Mouse (Mus musculus) A20 (cell line): Measurements from ENCODE around the gene Nmt2.
A peak's percentile ranks its signal among the peaks of the same experiment; 100 is the strongest.

Source experiments
- DNase-seq: peaks from one replicate; pipeline ENCODE4 v3.0.0-alpha.2; 2011; ENCODE audit warnings: low read depth, low spot score

The Nmt2 gene

DNA sequence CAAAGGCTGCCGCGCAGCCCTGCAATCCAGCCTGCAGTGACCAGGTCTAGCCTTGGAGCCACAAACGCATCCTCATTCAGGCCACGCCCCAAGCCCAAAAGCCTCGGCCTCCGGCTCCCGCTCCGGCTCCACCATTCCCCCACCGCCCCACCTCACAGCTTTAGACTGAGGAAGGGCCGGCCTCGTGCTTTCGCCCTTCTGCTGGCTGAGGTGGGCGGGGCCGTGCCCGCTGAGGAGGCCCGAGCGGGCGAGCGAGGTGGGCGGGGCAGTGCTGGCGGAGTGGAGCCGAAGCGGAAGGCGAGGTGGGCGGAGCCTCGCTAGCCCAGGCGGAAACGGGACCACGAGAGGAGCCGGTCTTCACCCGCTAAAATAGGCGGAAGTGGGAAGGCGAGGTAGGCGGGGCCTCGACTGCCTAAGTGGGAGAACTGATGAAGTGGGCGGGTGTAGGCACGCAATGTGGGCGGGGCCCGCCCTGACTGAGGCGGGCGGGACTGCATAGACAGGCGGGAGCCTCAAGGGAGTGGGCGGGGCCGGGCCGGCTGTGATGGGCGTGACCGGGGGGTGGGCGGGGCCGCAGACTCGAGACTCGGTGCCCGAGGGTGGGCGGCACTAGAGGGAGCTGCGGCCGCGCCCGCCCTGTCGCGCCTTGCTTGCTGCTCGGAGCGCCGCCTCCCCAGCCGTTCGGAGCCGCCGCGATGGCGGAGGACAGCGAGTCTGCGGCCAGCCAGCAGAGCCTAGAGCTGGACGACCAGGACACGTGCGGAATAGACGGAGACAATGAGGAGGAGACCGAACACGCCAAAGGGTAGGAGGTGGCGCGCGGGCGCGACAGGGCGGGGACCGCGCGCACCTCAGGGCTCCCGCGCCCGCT lies at the start of gene Nmt2:
TSS of gene Nmt2 (plus strand) at position 611 of the 871 bp plus-strand sequence.
- peak; percentile 100 for DNase-seq

- DNase-seq = no peak
Measured at GRCm38 (mm10) chr2:3239255-3239654, 44.8 kb upstream of the Nmt2 start.

DNA sequence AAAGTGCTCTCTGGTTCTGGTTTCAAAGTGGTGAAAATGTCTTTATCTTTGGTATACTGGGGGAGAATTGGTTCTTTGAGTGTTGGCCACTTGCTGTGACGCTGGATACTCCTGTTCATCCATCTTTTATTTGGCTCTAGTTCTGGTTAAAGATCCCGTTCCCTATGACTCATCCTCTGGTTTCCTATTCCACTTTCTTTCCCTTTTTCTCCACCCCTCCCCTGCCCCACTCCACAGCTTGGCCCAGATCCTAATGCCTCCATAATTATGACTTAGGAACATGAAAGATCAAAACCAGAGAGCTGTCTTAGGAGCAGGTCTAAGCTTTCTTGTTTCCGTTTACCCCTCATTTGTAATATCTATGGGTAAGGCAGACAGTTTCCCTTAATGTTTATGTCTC lies 39.8 kb upstream of the Nmt2 start:
- DNase-seq = no peak

- no peak for DNase-seq
Measured at GRCm38 (mm10) chr2:3251309-3251708, 32.7 kb upstream of the Nmt2 start.

- DNase-seq = no peak
Measured at GRCm38 (mm10) chr2:3266466-3266865, 17.5 kb upstream of the Nmt2 start.

DNA sequence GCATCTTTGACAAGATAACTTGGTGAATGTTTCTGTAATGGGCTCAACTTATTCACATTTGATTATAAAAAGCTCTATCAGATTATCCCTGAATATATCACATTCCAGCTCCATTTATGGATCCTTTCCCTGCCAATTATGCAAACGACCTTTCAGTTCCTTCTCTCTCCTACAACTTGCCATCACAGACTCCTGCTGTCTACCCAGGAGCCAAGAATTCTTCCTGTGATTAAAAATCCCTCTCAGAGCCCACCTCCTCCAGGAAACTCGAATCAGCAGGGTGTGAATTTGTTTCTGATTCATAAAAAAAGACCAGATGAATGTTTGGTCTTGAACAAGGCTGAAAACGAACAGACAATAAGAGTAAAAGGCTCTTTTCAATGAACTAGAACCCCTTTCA lies 16.1 kb upstream of the Nmt2 start:
- no peak for DNase-seq

DNA sequence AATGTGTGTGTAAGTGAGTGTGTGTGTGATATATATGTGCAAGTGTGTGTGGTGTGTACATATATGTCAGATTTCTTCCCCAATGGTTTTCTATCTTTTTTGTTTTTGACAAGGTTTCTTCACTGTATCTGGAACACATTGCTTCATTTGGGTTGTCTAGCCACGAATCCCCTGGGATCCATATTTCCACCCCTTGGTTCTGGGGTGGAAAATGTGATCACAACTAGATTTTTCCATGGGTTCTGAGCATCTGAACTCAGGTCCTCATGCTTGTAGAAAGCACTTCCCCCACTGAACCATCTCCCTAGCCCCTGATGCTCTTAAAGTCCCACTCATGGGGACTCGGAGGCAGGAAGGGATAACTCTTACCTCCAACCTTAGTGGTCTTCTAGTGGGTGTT lies 10.7 kb upstream of the Nmt2 start:
- DNase-seq = no peak

DNA sequence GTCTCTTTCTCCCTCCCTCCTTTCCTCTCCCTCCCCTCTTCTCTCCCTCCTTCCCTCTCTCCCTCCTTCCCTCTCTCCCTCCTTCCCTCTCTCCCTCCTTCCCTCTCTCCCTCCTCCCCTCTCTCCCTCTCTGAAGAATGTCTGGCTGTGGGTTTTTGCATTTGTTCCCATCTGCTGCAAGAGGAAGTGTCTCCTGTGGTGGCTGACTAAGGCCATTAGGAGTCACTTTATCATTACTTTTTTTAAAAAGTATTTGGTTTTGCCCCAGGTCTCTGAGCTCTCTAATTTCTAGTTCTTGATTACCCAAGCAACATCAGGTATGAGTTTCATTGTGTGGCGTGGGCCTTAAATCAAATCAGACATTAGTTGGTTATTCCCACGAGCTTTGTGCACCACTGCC lies 7.9 kb upstream of the Nmt2 start:
- no peak for DNase-seq

DNA sequence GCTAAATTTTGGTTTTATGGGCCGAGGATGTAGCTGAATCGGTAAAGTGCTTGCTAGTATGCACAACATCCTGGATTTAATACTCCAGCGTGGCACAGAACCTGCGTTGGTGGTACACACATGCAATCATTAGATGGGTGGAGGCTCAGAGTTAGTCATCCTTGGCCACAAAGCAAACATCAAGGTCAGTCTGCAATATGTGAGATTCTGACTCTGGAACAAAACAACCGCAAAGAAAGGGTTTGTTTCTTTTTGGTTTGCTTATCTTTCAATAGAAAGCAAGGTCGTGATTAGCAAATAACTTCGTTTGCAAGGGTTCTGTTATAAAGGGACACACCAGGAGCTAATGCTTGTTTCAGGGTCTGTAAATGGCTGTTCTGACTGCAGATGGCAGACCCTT lies 6.5 kb upstream of the Nmt2 start:
- DNase-seq = no peak

GRCm38 (mm10) chr2:3281311-3281710 lies 2.7 kb upstream of the Nmt2 start:
- DNase-seq = no peak

- DNase-seq = no peak
Measured at GRCm38 (mm10) chr2:3282866-3283601, 978 bp upstream of the Nmt2 start.

DNA sequence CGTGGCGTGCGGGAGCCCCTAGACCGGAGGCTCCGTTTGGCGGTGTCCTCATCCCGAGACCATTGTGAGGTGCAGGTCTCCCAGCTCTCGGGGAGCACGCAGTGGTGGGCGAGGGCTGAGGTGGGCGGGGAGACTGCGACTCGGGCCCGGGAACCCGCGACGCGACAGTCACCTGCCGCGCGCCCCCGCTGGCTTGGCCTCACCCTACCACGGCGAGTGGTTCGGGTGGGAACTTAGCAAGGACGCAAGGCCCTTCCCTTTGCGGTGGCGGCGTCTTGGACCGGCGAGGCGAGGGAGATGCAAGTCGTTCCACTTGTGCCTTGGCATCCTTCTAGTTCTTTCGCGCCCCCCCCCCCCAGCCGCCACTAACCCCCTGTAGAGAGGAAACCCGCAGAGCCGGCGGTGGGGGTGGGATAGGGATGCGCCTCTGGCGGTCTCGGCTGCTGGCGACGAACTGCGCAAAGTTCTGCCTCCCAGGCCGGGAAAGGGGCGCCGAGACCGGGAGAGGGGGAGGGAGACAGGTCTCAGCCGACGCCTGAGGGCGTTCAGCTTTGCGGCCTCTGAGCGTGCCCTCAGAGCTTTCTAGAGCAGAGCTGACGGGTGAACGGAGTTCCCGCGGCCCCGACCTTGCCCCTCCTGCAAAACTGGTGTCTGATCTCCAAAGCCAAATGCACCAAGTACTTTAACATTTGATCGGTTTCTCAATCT lies 615 bp downstream of the Nmt2 start:
- DNase-seq = peak; percentile 81

GRCm38 (mm10) chr2:3285181-3285530 lies 1.1 kb downstream of the Nmt2 start:
- no peak for DNase-seq

GRCm38 (mm10) chr2:3285709-3286108 lies 1.7 kb downstream of the Nmt2 start:
- DNase-seq = peak; percentile 14

- DNase-seq = no peak
Measured at GRCm38 (mm10) chr2:3286243-3286642, 2.2 kb downstream of the Nmt2 start.

GRCm38 (mm10) chr2:3289581-3289980 lies 5.6 kb downstream of the Nmt2 start:
- DNase-seq = no peak

DNA sequence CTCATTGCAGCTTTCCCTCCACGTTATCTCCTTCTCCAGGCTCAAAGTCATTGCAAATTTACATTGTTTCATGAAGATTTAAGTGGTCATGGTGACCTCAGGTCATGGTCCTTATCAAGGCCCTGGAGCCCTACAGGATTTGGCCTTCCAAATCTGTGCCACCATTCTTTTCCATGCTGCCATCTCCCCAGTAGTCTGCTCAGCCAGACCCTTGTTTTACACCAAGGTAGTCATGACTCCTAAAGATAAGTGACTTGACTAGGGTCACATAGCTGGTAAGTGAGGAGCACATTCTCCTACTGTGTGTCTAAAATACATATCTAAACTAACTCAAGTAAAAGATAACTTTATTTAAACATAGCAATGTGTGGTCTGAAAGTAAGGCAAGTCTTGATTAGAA lies 8.2 kb downstream of the Nmt2 start:
- DNase-seq = no peak

GRCm38 (mm10) chr2:3295826-3296225 lies 11.8 kb downstream of the Nmt2 start:
- no peak for DNase-seq

DNA sequence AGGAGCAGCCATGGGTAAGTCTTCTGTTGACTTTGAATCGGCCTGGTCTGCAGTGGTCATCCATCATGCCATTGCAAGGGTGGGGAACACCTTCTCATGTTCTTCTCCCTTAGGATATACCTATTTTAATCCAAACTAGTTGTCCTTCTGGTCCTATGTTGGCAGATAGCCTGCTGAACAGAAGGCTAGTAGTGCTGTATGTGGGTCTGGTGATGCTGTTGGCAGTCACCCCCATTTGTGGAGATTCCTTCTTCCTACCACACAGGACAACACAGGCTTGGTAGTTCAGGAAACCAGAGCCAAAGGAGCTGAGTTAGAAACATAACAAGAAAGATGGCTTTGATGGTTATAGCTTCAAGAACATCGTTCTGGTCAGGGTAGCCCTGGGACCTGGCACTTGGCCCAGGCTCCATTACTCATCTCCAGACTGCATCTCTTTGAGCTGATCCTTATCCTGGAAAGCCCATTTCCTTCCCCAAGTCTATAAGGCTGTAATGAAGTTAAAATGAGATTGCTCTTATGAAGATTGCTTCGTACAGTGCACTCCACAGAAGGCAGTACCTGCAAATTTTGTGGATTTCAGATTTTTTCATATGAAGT lies 21.5 kb downstream of the Nmt2 start:
- no peak for DNase-seq

- DNase-seq = no peak
Measured at GRCm38 (mm10) chr2:3323132-3323531, 39.1 kb downstream of the Nmt2 start.

- no peak for DNase-seq
Measured at GRCm38 (mm10) chr2:3324381-3325130, 40.5 kb downstream of the Nmt2 start.
